Mouse (Mus musculus) embryonic facial prominence, embryonic 13.5 days (tissue): Measurements from ENCODE around the gene Krtap12-1. TPM values are rescaled to one million over a fixed set of nuclear protein-coding genes. Genes with fewer than 3 reads are reported as not detected.
"Not testable (repeated sequence)": the region's sequence is repeated elsewhere in the genome, so short reads cannot be mapped to it uniquely, and the experiment has no call there.

ENCODE experiments used
- ATAC-seq: fragments of 200-750 bp; cut with Nextera tagmentation; 2 replicates; pipeline ENCODE4 v1.8.0; 2017; ENCODE audit warnings: low read depth; ENCODE audit not compliant: insufficient number of reproducible peaks, insufficient read depth, low FRiP score, low TSS enrichment
- H3K27ac ChIP-seq: fragments of 300-500 bp; sonication (generic); 2 replicates; pipeline ENCODE4 v1.5.1; 2015; ENCODE audit warnings: moderate library complexity, mild to moderate bottlenecking, inconsistent platforms
- H3K27me3 ChIP-seq: fragments of 300-500 bp; sonication (generic); 2 replicates; pipeline ENCODE4 v1.6.1; 2015; ENCODE audit warnings: mild to moderate bottlenecking, inconsistent platforms
- H3K36me3 ChIP-seq: fragments of 300-500 bp; sonication (generic); 2 replicates; pipeline ENCODE4 v1.6.1; 2015; ENCODE audit warnings: mild to moderate bottlenecking, inconsistent platforms
- H3K4me1 ChIP-seq: fragments of 300-500 bp; sonication (generic); 2 replicates; pipeline ENCODE4 v1.6.1; 2015; ENCODE audit warnings: inconsistent platforms
- H3K4me2 ChIP-seq: fragments of 300-500 bp; sonication (generic); 2 replicates; pipeline ENCODE4 v1.6.1; 2015; ENCODE audit warnings: moderate library complexity, mild to moderate bottlenecking, inconsistent platforms
- H3K4me3 ChIP-seq: fragments of 300-500 bp; sonication (generic); 2 replicates; pipeline ENCODE4 v1.5.1; 2015; ENCODE audit warnings: mild to moderate bottlenecking, inconsistent platforms
- H3K9ac ChIP-seq: fragments of 300-500 bp; sonication (generic); 2 replicates; pipeline ENCODE4 v1.6.1; 2015; ENCODE audit warnings: mild to moderate bottlenecking, inconsistent platforms
- H3K9me3 ChIP-seq: fragments of 300-500 bp; sonication (generic); 2 replicates; pipeline ENCODE4 v1.6.1; 2016; ENCODE audit warnings: inconsistent platforms
- WGBS: fragments of 180-500 bp; shearing (Covaris S2); methylation state at CpG from one replicate; pipeline ENCODE4 v1.1.7; 2015; ENCODE audit warnings: mixed read lengths; 5-methylcytosine and 5-hydroxymethylcytosine counted together
- polyA plus RNA-seq: library from polyadenylated mRNA; unstranded; fragments of >200 nt; fragmentation: Nextera tagmentation; extraction: Ambion mirVana; gene quantifications from 2 replicates; pipeline ENCODE4 v1.2.1, GENCODE M21; 2015

The Krtap12-1 gene
- polyA plus RNA-seq, 1 experiment from 2014 or later = not detected

DNA sequence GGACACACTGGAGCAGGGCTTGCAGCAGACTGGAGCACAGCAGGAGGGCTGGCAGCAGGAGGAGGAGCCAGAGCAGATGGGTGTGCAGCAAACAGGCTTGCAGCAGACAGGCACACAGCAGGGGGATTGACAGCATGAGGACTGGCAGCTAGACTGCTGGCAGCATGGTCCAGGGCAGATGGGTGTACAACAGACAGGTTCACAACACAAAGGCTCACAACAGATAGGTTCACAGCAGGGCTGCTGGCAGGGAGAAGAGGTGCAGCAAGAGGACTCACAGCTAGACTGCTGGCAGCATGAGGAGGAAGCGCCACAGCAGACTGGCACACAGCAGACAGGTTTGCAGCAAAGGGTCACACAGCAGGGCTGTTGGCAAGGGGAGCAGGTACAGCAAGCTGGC, 30.3 kb downstream of the Krtap12-1 start:
- WGBS = 89% methylated on average over 1 of the region's 1 CpGs

GRCm38 (mm10) chr10:77751254-77751653, 30.9 kb downstream of the Krtap12-1 start, which contains the start of gene Gm9736:
Gene Gm9736 (minus strand): TSS chr10:77751354.
- not testable (repeated sequence) for H3K4me2 ChIP-seq, H3K4me3 ChIP-seq, H3K9ac ChIP-seq, H3K36me3 ChIP-seq, H3K27me3 ChIP-seq, H3K4me1 ChIP-seq, H3K9me3 ChIP-seq, H3K27ac ChIP-seq, ATAC-seq
- 61% methylated on average over 1 of the region's 1 CpGs for WGBS

More for the DNA sequence above, 30.3 kb downstream of the Krtap12-1 start:
- H3K9me3 ChIP-seq, H3K4me1 ChIP-seq, H3K27ac ChIP-seq, H3K9ac ChIP-seq, H3K36me3 ChIP-seq, H3K4me3 ChIP-seq, ATAC-seq, H3K4me2 ChIP-seq, H3K27me3 ChIP-seq: not testable (repeated sequence)

DNA sequence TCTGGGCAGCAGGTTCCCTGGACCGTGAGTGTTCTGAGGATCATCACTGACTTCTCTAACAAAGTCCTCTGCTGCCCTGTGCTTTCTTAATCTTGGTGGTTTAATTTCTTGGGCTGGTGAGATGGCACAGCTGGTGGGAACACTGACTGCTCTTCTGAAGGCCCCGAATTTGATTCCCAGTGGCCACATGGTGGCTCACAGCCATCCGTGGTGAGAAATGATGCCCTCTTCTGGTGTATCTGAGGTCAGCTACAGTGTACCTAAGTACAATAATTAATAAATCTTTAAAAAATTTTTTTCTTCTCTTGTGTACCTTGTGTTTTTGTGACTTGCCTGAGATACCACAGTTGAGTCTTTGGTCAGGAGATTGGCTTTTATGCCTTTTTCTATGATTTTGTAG, 31.9 kb downstream of the Krtap12-1 start:
- 64% methylated on average over 3 of the region's 3 CpGs for WGBS
- not testable (repeated sequence) for H3K4me1 ChIP-seq, ATAC-seq, H3K27ac ChIP-seq, H3K9ac ChIP-seq, H3K4me3 ChIP-seq, H3K9me3 ChIP-seq, H3K36me3 ChIP-seq, H3K27me3 ChIP-seq, H3K4me2 ChIP-seq

GRCm38 (mm10) chr10:77753448-77753847, 33.0 kb downstream of the Krtap12-1 start:
- H3K9ac ChIP-seq = no peak overlapping the region

GRCm38 (mm10) chr10:77759582-77759981, 39.2 kb downstream of the Krtap12-1 start, which contains the start of gene Gm3233:
Gene Gm3233 (minus strand): TSS chr10:77759682.
- not testable (repeated sequence) for H3K4me3 ChIP-seq, H3K4me1 ChIP-seq, ATAC-seq, H3K4me2 ChIP-seq, H3K27ac ChIP-seq, H3K36me3 ChIP-seq, H3K27me3 ChIP-seq, H3K9me3 ChIP-seq, H3K9ac ChIP-seq
- 80% methylated on average over 1 of the region's 1 CpGs for WGBS

More at GRCm38 (mm10) chr10:77753448-77753847, 33.0 kb downstream of the Krtap12-1 start:
- H3K27me3 ChIP-seq = no peaks in the 10 kb centered on the region
- no peaks in the 10 kb centered on the region for H3K36me3 ChIP-seq
- H3K9me3 ChIP-seq = no peaks in the 10 kb centered on the region
- no peaks in the 10 kb centered on the region for H3K4me1 ChIP-seq
- H3K4me2 ChIP-seq = no peak overlapping the region
- H3K4me3 ChIP-seq = no peak overlapping the region
- ATAC-seq = no peak
- no peak overlapping the region for H3K27ac ChIP-seq

DNA sequence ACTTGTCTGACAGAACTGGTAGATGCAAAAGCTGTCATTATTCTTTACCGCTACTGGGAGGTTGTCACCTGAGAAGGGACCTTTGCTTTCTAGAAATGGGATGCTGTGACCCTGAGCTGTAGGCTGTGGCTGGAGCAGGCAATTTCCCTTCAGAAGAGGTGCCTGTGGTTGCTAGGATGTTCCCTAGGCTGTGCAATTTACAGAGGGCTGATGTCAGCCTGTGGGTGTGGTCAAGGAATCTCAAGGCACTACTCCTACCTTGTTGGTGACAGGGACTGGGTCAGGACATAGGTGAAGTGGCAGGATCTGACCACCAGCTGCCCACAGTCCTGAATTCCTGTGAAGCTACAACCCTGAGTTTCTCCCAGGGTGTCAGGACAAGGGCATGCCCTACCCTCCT, 49.3 kb downstream of the Krtap12-1 start:
- no peaks in the 10 kb centered on the region for H3K36me3 ChIP-seq
- H3K4me3 ChIP-seq = no peak overlapping the region
- no peak for ATAC-seq
- H3K27ac ChIP-seq = no peak overlapping the region
- no peaks in the 10 kb centered on the region for H3K4me1 ChIP-seq
- no peaks in the 10 kb centered on the region for H3K9me3 ChIP-seq
- H3K9ac ChIP-seq = no peak overlapping the region
- 65% methylated on average over 1 of the region's 1 CpGs for WGBS
- H3K27me3 ChIP-seq = no peaks in the 10 kb centered on the region
- no peak overlapping the region for H3K4me2 ChIP-seq

Other genes with a start within 250 kb of the Krtap12-1 start
- gene Fam207a, start 204.8 kb upstream of the Krtap12-1 start, polyA plus RNA-seq = 38.4 and 41.5 TPM in 2 replicates
- gene Itgb2, start 190.3 kb upstream of the Krtap12-1 start, polyA plus RNA-seq = 1.3 TPM in 2 replicates
- gene Pttg1ip, start 138.9 kb upstream of the Krtap12-1 start, polyA plus RNA-seq = 104 and 109 TPM in 2 replicates
- 393 and 397 TPM in 2 replicates for gene Sumo3, start 114.5 kb upstream of the Krtap12-1 start, polyA plus RNA-seq
- gene Gm49325, start 114.4 kb upstream of the Krtap12-1 start, polyA plus RNA-seq = 2.6 and 4.1 TPM in 2 replicates
- 76.4 and 80.3 TPM in 2 replicates for gene Ube2g2, start 98.3 kb upstream of the Krtap12-1 start, polyA plus RNA-seq
- gene Tspear, start 34.0 kb upstream of the Krtap12-1 start, polyA plus RNA-seq = 1.3 and 2.2 TPM in 2 replicates
- not detected in 2 replicates for gene Gm19402, start 29.8 kb upstream of the Krtap12-1 start, polyA plus RNA-seq
- gene Gm9508, start 23.4 kb upstream of the Krtap12-1 start, polyA plus RNA-seq = not detected in 2 replicates
- not detected in 2 replicates for gene Gm10272, start 14.0 kb upstream of the Krtap12-1 start, polyA plus RNA-seq
- gene Gm10024, start 9.1 kb upstream of the Krtap12-1 start, polyA plus RNA-seq = 0.72 and 1.5 TPM in 2 replicates
- gene Gm10142, start 4.8 kb upstream of the Krtap12-1 start, polyA plus RNA-seq = not detected in 2 replicates
- gene Gm10100, start 5.9 kb downstream of the Krtap12-1 start, polyA plus RNA-seq = not detected in 2 replicates
- not detected in 2 replicates for gene Gm18596, start 22.0 kb downstream of the Krtap12-1 start, polyA plus RNA-seq
- gene Gm9736, start 30.8 kb downstream of the Krtap12-1 start, polyA plus RNA-seq = 0.42 TPM in 1 of 2 replicates, not detected in the other
- not detected in 2 replicates for gene Gm3233, start 39.1 kb downstream of the Krtap12-1 start, polyA plus RNA-seq
- not detected in 2 replicates for gene Gm3238, start 50.7 kb downstream of the Krtap12-1 start, polyA plus RNA-seq
- gene Gm7138, start 56.3 kb downstream of the Krtap12-1 start, polyA plus RNA-seq = not detected in 2 replicates
- not detected in 2 replicates for gene Gm3250, start 61.9 kb downstream of the Krtap12-1 start, polyA plus RNA-seq
- not detected in 2 replicates for gene Gm7137, start 67.6 kb downstream of the Krtap12-1 start, polyA plus RNA-seq
- not detected in 2 replicates for gene Gm9639, start 74.5 kb downstream of the Krtap12-1 start, polyA plus RNA-seq
- not detected in 2 replicates for gene Gm19668, start 78.5 kb downstream of the Krtap12-1 start, polyA plus RNA-seq
- not detected in 2 replicates for gene Gm9507, start 91.2 kb downstream of the Krtap12-1 start, polyA plus RNA-seq
- gene Gm2696, start 94.1 kb downstream of the Krtap12-1 start, polyA plus RNA-seq = not detected in 2 replicates
- gene Krtap10-4, start 106.5 kb downstream of the Krtap12-1 start, polyA plus RNA-seq = not detected in 2 replicates
- gene Krtap10-10, start 115.3 kb downstream of the Krtap12-1 start, polyA plus RNA-seq = not detected in 2 replicates
- not detected in 2 replicates for gene Gm36176, start 126.2 kb downstream of the Krtap12-1 start, polyA plus RNA-seq
- gene Gm10318, start 132.3 kb downstream of the Krtap12-1 start, polyA plus RNA-seq = not detected in 2 replicates
- gene Gm3285, start 141.4 kb downstream of the Krtap12-1 start, polyA plus RNA-seq = not detected in 2 replicates
- gene Lrrc3, start 181.9 kb downstream of the Krtap12-1 start, polyA plus RNA-seq = 4.2 and 5.1 TPM in 2 replicates
- 0.21 and 0.44 TPM in 2 replicates for gene Trpm2, start 250.0 kb downstream of the Krtap12-1 start, polyA plus RNA-seq